Mouse (Mus musculus) liver, adult (tissue): ENCODE measurements around the gene Spata5.

Experiments
- GATA4 ChIP-seq: IDR thresholded peaks from 2 replicates; pipeline ENCODE4 v1.6.1; 2014; ENCODE audit warnings: mild to moderate bottlenecking, low read length; ENCODE audit not compliant: insufficient replicate concordance

Gene Spata5

GRCm38 (mm10) chr3:37407598-37407997 lies 12.1 kb upstream of the Spata5 start:
- TF ChIP-seq GATA4 = no peak

GRCm38 (mm10) chr3:37413446-37413845 lies 6.2 kb upstream of the Spata5 start:
- no peak for TF ChIP-seq GATA4

GRCm38 (mm10) chr3:37414413-37414960 lies 5.2 kb upstream of the Spata5 start:
- TF ChIP-seq GATA4 = no peak

- TF ChIP-seq GATA4 = no peak
Observed at GRCm38 (mm10) chr3:37418341-37418740, 1.4 kb upstream of the Spata5 start.

- no peak for TF ChIP-seq GATA4
Observed at GRCm38 (mm10) chr3:37418961-37419457, 687 bp upstream of the Spata5 start.

- no peak for TF ChIP-seq GATA4
Observed at GRCm38 (mm10) chr3:37420072-37420471, 376 bp downstream of the Spata5 start, which contains the start of gene Nudt6. Gene Nudt6 (minus strand): TSS chr3:37420211.

GRCm38 (mm10) chr3:37420641-37421040 lies 945 bp downstream of the Spata5 start:
- no peak for TF ChIP-seq GATA4

- TF ChIP-seq GATA4 = no peak
Observed at GRCm38 (mm10) chr3:37421179-37421578, 1.5 kb downstream of the Spata5 start.

- TF ChIP-seq GATA4 = no peak
Observed at GRCm38 (mm10) chr3:37426069-37426468, 6.4 kb downstream of the Spata5 start.

- TF ChIP-seq GATA4 = no peak
Observed at GRCm38 (mm10) chr3:37430359-37430758, 10.7 kb downstream of the Spata5 start.

- TF ChIP-seq GATA4 = no peak
Observed at GRCm38 (mm10) chr3:37439770-37440169, 20.1 kb downstream of the Spata5 start.

- TF ChIP-seq GATA4 = no peak
Observed at GRCm38 (mm10) chr3:37443409-37443808, 23.7 kb downstream of the Spata5 start.

- TF ChIP-seq GATA4 = no peak
Observed at GRCm38 (mm10) chr3:37455992-37456391, 36.3 kb downstream of the Spata5 start.

- TF ChIP-seq GATA4 = no peak
Observed at GRCm38 (mm10) chr3:37468170-37468569, 48.5 kb downstream of the Spata5 start.

GRCm38 (mm10) chr3:37469353-37469752 lies 49.7 kb downstream of the Spata5 start:
- TF ChIP-seq GATA4 = no peak

GRCm38 (mm10) chr3:37470867-37471266 lies 51.2 kb downstream of the Spata5 start:
- no peak for TF ChIP-seq GATA4

- no peak for TF ChIP-seq GATA4
Observed at GRCm38 (mm10) chr3:37472461-37472860, 52.8 kb downstream of the Spata5 start.

GRCm38 (mm10) chr3:37476485-37476884 lies 56.8 kb downstream of the Spata5 start:
- no peak for TF ChIP-seq GATA4
